Mouse (Mus musculus): ENCODE data around the gene Tas2r119.

DNA sequence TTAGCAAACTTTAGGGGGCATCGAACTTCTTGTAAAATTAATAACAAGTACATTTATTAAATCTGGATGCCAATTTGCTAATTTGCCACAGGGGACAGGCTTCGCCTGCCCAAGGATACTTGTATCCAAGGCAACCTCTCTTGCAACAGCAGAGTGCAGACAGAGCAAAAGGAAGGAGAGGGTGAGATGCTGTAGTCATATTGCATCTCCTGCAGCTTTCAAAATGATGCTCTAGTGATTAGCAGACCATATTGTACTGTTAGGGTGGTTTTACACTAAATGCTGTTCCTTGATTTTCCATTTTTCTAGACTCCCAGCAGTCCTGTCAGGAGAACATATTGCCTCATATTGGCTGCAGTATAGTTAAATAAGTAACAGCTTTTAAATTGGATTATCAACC lies 23.7 kb upstream of the Tas2r119 start:
- TF ChIP-seq CTCF (IDR thresholded peaks at IDR 0.05; ENCODE audit: borderline replicate concordance, insufficient read depth, low read length) (no peak), POLR2A (IDR thresholded peaks at IDR 0.05; ENCODE audit: low read depth, low read length) (no peak)

Data from embryonic fibroblast, embryonic 13.5 days (primary cell).